ENCODE assay signal across 10 mouse cellular contexts in genomic region chr7:58693342-58693741, GRCm38 (mm10). TPM values are rescaled to one million over a fixed set of nuclear protein-coding genes. Genes with fewer than 3 reads are reported as not detected.
DNase-seq lines count a peak whose midpoint lies in the region; ATAC-seq and TF ChIP-seq lines count a peak whose summit lies in the region.
"Had no signal": no experiment of that assay in that cellular context is flagged by ENCODE, and none has a peak within 500 bp of the region (broad histone marks: within the 10 kb centered on the region; RNA-seq: fewer than 3 reads in every experiment).

No protein-coding gene starts in this region.

- no peaks in the 10 kb centered on the region for H3K36me3 ChIP-seq in hindbrain, postnatal 0 days (ENCODE audit: insufficient read depth, low read length)
- H3K36me3 ChIP-seq in hindbrain, embryonic 16.5 days (ENCODE audit: control insufficient read depth, insufficient read depth, low read length) = no peaks in the 10 kb centered on the region
- H3K36me3 ChIP-seq in intestine, embryonic 15.5 days = no peaks in the 10 kb centered on the region
- H3K36me3 ChIP-seq in heart, embryonic 12.5 days = no peaks in the 10 kb centered on the region
- H3K36me3 ChIP-seq: limb, embryonic 12.5 days had no signal

- H3K4me1 ChIP-seq in hindbrain, postnatal 0 days (ENCODE audit: insufficient read depth, low read length) = 0 out of 2 replicates have a peak, but pooled peaks cover 5% of the 10 kb centered on the region
- peaks cover 5% of the 10 kb centered on the region; the same call in 1 of the 2 replicates for H3K4me1 ChIP-seq in hindbrain, embryonic 16.5 days (ENCODE audit: control insufficient read depth, insufficient read depth, low read depth, low read length)
- peaks cover 8% of the 10 kb centered on the region for H3K4me1 ChIP-seq in intestine, embryonic 15.5 days (replicated peaks)
- H3K4me1 ChIP-seq in heart, embryonic 12.5 days (replicated peaks) = peaks cover 16% of the 10 kb centered on the region

- H3K27me3 ChIP-seq in hindbrain, postnatal 0 days (ENCODE audit: insufficient read depth, low read length) = no peaks in the 10 kb centered on the region
- H3K27me3 ChIP-seq in hindbrain, embryonic 16.5 days (replicated peaks; ENCODE audit: control insufficient read depth, insufficient read depth, low read length) = no peaks in the 10 kb centered on the region
- H3K27me3 ChIP-seq in intestine, embryonic 15.5 days (replicated peaks) = no peaks in the 10 kb centered on the region
- H3K27me3 ChIP-seq in heart, embryonic 12.5 days (replicated peaks) = no peaks in the 10 kb centered on the region
- H3K27me3 ChIP-seq: limb, embryonic 12.5 days had no signal

- ATAC-seq in hindbrain, postnatal 0 days = no peak
- no peak for ATAC-seq in hindbrain, embryonic 16.5 days
- peak; percentile 27 for ATAC-seq in CD4-positive, CD25-positive, alpha-beta regulatory T cell, adult 4 months
- ATAC-seq in intestine, embryonic 15.5 days = no peak
- peak; percentile 87 for ATAC-seq in megakaryocyte-erythroid progenitor cell, adult 5-6 weeks (replicated peaks; ENCODE audit: low FRiP score, low TSS enrichment, poor library complexity, severe bottlenecking)
- no peak for ATAC-seq in heart, embryonic 12.5 days (ENCODE audit: insufficient number of reproducible peaks, low FRiP score)
- no peak for ATAC-seq in megakaryocyte, adult 5-6 weeks (ENCODE audit: poor library complexity, severe bottlenecking)

- H3K4me3 ChIP-seq in hindbrain, postnatal 0 days (ENCODE audit: low read length) = no peak overlapping the region
- no peak overlapping the region for H3K4me3 ChIP-seq in hindbrain, embryonic 16.5 days (ENCODE audit: low read length)
- no peak overlapping the region for H3K4me3 ChIP-seq in intestine, embryonic 15.5 days (replicated peaks)
- H3K4me3 ChIP-seq in heart, embryonic 12.5 days = no peak overlapping the region
- H3K4me3 ChIP-seq: limb, embryonic 12.5 days had no signal

- TF ChIP-seq CTCF in hindbrain, postnatal 0 days (IDR thresholded peaks at IDR 0.05; ENCODE audit: low read depth) = no peak

- no peaks in the 10 kb centered on the region for H3K9me3 ChIP-seq in hindbrain, postnatal 0 days (ENCODE audit: low read length)
- no peaks in the 10 kb centered on the region for H3K9me3 ChIP-seq in hindbrain, embryonic 16.5 days (ENCODE audit: control insufficient read depth, low read length)
- no peaks in the 10 kb centered on the region for H3K9me3 ChIP-seq in intestine, embryonic 15.5 days
- no peaks in the 10 kb centered on the region for H3K9me3 ChIP-seq in heart, embryonic 12.5 days (replicated peaks)
- H3K9me3 ChIP-seq: limb, embryonic 12.5 days had no signal

- intact Hi-C loops in heart, postnatal 25 days (cut with DNase I) = no loop called here

- 51% methylated on average over 3 of the region's 3 CpGs for WGBS in hindbrain, postnatal 0 days
- WGBS in hindbrain, embryonic 16.5 days = 51% methylated on average over 3 of the region's 3 CpGs
- 31% methylated on average over 3 of the region's 3 CpGs for WGBS in intestine, embryonic 15.5 days
- WGBS in heart, embryonic 12.5 days = 57% methylated on average over 3 of the region's 3 CpGs

- H3K4me2 ChIP-seq in hindbrain, postnatal 0 days (ENCODE audit: low read depth, low read length) = no peak overlapping the region
- no peak overlapping the region for H3K4me2 ChIP-seq in hindbrain, embryonic 16.5 days (ENCODE audit: low read length)
- no peak overlapping the region for H3K4me2 ChIP-seq in intestine, embryonic 15.5 days (replicated peaks)
- no peak overlapping the region for H3K4me2 ChIP-seq in heart, embryonic 12.5 days
- H3K4me2 ChIP-seq: limb, embryonic 12.5 days had no signal

- H3K27ac ChIP-seq in hindbrain, postnatal 0 days = no peak overlapping the region
- H3K27ac ChIP-seq in hindbrain, embryonic 16.5 days (ENCODE audit: low read depth, low read length) = no peak overlapping the region
- peak overlapping the region; percentile 51 for H3K27ac ChIP-seq in intestine, embryonic 15.5 days
- no peak overlapping the region for H3K27ac ChIP-seq in heart, embryonic 12.5 days (ENCODE audit: poor library complexity, severe bottlenecking)
- H3K27ac ChIP-seq: limb, embryonic 12.5 days had no signal

- DNase-seq in hindbrain, postnatal 0 days (ENCODE audit: low spot score) = peak; percentile 18
- no peak for DNase-seq in heart, postnatal 25 days (ENCODE audit: low spot score)
- DNase-seq: kidney, adult 2 months had no signal

- no peak overlapping the region for H3K9ac ChIP-seq in hindbrain, postnatal 0 days (replicated peaks; ENCODE audit: low read length)
- H3K9ac ChIP-seq in hindbrain, embryonic 16.5 days (ENCODE audit: low read depth, low read length) = no peak overlapping the region
- H3K9ac ChIP-seq in intestine, embryonic 15.5 days = no peak overlapping the region
- H3K9ac ChIP-seq in heart, embryonic 12.5 days = no peak overlapping the region
- H3K9ac ChIP-seq: limb, embryonic 12.5 days had no signal

RNA-seq across cellular contexts. Expression of gene Atp10a, which starts 37.4 kb away (rescaled TPM):
- 3.6 and 5.9 TPM in 2 replicates for total RNA-seq in hindbrain, postnatal 0 days (2014; rRNA removed)
- polyA plus RNA-seq in hindbrain, postnatal 0 days (2015; fragmentation: Nextera tagmentation; extraction: Ambion mirVana) = 0.75 and 1.1 TPM in 2 replicates
- 1.1 TPM in 2 replicates for polyA plus RNA-seq in hindbrain, embryonic 16.5 days (2015; fragmentation: Nextera tagmentation; extraction: Ambion mirVana)
- 1 to 10 TPM; 4.0 to 4.5 TPM for polyA plus RNA-seq in CD4-positive, CD25-positive, alpha-beta regulatory T cell, adult 4 months (2017; shearing (Covaris generic))
- 2.9 TPM in 2 replicates for polyA plus RNA-seq in intestine, embryonic 15.5 days (2015; fragmentation: Nextera tagmentation; extraction: Ambion mirVana)
- 0.81 and 2.2 TPM in 2 replicates for total RNA-seq in megakaryocyte-erythroid progenitor cell, adult 5-6 weeks (2014; fragmentation: Nextera tagmentation)
- total RNA-seq in megakaryocyte-erythroid progenitor cell, adult 5-6 weeks (2017) = 1.2 and 2.6 TPM in 2 replicates
- total RNA-seq in heart, postnatal 25 days (2021) = 1 to 10 TPM; 1.5 to 2.4 TPM
- polyA plus RNA-seq in heart, embryonic 12.5 days (2016; fragmentation: Nextera tagmentation; extraction: Ambion mirVana) = 2.2 and 2.5 TPM in 2 replicates
- total RNA-seq in megakaryocyte, adult 5-6 weeks (2015) = 12.4 and 13.4 TPM in 2 replicates
- 18.5 and 19.8 TPM in 2 replicates for total RNA-seq in megakaryocyte, adult 5-6 weeks (2017)

Comparison
In these comparisons a context has a peak if more than half of its experiments do, and no peak if none do; other contexts are left out.
1. ATAC-seq: peak in CD4-positive, CD25-positive, alpha-beta regulatory T cell, adult 4 months (single experiment) and megakaryocyte-erythroid progenitor cell, adult 5-6 weeks (single experiment); none in hindbrain, postnatal 0 days (single experiment), hindbrain, embryonic 16.5 days (single experiment), intestine, embryonic 15.5 days (single experiment), heart, embryonic 12.5 days (single experiment) and megakaryocyte, adult 5-6 weeks (single experiment).